Mouse (Mus musculus) brain, embryonic 14.5 days (tissue): ENCODE results near the gene Arid4a.

Experiments
- CTCF ChIP-seq: fragments of 200-500 bp; IDR thresholded peaks from 2 replicates; pipeline ENCODE4 v1.5.1; 2012; ENCODE audit warnings: inconsistent platforms, mild to moderate bottlenecking, moderate library complexity, borderline replicate concordance; ENCODE audit not compliant: insufficient read depth, insufficient read length; ENCODE audit errors: extremely low read depth
- POLR2A ChIP-seq: fragments of 200-500 bp; IDR thresholded peaks from 2 replicates; pipeline ENCODE4 v1.6.1; 2012; ENCODE audit warnings: mild to moderate bottlenecking, inconsistent platforms, borderline replicate concordance; ENCODE audit not compliant: poor library complexity, insufficient read depth, insufficient read length, severe bottlenecking; ENCODE audit errors: extremely low read depth

DNA sequence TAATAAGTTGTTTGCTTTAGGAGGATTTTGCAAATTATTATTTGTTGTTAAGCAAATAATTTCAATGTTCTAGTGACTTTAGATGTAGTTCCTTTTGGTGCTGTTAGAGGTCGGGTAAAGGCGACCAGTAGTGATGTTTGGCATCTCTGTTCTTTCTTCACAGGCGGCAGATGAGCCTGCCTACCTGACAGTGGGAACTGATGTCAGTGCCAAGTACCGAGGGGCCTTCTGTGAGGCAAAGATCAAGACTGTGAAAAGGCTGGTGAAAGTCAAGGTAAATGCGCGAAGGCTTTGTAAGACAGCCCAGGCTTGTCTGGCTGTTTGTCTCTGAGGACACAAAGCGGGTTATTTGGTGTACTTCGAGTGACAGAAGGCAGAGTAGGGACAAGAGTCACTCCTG is 3.4 kb downstream of the Arid4a start:
- TF ChIP-seq CTCF = no peak
- TF ChIP-seq POLR2A = no peak
